Mouse (Mus musculus): ENCODE results near the gene Wnt1. TPM values are rescaled to one million over a fixed set of nuclear protein-coding genes. Genes with fewer than 3 reads are reported as not detected.
A peak's percentile ranks its signal among the peaks of the same experiment; 100 is the strongest.
"Not testable (repeated sequence)": the region's sequence is repeated elsewhere in the genome, so short reads cannot be mapped to it uniquely, and the experiment has no call there.

The Wnt1 gene
- not detected for total RNA-seq (2021)
- long read RNA-seq, partial matches to known transcripts = 0 of 5 reads
- long read RNA-seq, other reads (novel, unspliced or antisense) = 5 of 5 reads

DNA sequence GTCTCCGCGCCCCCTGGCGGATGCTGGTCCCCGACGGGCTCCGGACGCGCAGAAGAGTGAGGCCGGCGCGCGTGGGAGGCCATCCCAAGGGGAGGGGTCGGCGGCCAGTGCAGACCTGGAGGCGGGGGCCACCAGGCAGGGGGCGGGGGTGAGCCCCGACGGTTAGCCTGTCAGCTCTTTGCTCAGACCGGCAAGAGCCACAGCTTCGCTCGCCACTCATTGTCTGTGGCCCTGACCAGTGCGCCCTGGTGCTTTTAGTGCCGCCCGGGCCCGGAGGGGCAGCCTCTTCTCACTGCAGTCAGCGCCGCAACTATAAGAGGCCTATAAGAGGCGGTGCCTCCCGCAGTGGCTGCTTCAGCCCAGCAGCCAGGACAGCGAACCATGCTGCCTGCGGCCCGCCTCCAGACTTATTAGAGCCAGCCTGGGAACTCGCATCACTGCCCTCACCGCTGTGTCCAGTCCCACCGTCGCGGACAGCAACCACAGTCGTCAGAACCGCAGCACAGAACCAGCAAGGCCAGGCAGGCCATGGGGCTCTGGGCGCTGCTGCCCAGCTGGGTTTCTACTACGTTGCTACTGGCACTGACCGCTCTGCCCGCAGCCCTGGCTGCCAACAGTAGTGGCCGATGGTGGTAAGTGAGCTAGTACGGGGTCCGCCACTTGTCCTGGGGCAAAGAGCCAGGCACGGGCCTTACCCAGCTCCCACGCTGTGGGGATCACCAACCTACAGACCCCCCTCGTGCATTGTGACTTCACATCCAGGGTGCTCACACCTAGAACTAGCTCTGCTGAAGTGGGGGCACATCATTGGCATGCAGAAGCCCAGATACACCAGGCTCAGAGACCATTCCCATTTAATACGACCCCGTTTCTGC is at the start of gene Wnt1:
TSS of gene Wnt1 (plus strand) at position 197 of the 875 bp plus-strand sequence.
- peak in 1 of 2 experiments; percentile 45 for DNase-seq (ENCODE audit: low spot score in 2 of 2)

DNA sequence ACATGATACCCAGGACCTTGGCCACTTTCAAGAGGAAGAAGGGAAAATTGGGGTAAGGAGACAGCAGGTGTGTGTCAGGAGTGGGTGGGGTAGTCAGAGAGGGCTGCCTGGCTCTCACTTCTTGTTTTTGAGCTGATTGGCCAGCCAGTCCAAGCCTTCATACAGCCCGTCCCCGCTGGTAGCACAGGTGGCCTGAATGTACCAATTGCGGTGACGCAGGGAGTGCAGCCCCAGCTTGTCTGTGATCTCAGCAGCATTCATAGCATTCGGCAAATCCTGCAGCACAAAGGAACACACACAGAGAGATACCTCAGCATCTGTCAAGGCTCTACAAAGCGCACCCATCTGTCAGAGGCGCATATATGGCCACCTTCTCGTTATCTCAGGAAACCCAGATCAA is 49.4 kb upstream of the Wnt1 start:
- DNase-seq (ENCODE audit: low spot score in 2 of 2) = no peak

DNA sequence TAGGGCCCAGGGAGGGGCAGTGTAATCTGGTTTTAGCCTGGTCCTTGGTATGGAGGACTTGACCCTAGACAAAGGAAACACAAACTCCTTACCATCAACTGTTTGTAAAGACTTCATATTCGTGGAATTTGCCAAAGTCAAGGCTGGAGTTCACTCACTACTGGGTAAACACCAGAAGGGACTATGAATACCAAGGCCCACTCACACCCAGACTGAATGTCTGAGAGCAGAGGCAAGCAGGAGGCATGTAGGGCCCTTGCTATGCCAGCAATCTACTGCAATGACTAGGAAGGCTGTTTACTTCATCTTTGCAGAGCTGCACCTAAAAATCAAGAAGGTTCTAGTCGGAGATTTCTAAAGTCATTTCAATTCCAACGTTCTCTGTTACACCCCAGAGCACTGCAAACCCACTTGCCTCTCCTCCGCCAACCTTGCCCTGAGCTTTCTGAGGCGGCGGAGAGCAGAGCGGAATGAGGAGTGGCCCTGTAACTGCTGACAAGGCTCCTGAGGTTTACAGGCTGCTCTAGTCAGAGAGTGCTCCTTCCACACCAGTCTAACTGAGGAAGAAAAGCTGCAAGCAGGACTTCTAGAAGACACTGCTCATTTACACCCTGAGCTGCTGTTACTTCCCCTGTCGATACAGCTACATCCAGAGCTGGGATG is 46.8 kb upstream of the Wnt1 start:
- DNase-seq (ENCODE audit: low spot score in 2 of 2) = no peak

DNA sequence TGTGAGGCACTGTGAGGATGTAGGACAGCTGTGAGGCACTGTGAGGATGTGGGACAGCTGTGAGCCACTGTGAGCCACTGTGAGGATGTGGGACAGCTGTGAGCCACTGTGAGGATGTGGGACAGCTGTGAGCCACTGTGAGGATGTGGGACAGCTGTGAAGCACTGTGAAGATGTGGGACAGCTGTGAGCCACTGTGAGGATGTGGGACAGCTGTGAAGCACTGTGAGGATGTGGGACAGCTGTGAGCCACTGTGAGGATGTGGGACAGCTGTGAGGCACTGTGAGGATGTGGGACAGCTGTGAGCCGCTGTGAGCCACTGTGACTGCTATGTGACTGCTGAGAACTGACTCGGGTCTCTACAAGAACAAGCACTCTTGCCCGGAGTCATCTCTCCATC is 45.8 kb upstream of the Wnt1 start:
- DNase-seq (ENCODE audit: low spot score in 2 of 2) = not testable (repeated sequence)

DNA sequence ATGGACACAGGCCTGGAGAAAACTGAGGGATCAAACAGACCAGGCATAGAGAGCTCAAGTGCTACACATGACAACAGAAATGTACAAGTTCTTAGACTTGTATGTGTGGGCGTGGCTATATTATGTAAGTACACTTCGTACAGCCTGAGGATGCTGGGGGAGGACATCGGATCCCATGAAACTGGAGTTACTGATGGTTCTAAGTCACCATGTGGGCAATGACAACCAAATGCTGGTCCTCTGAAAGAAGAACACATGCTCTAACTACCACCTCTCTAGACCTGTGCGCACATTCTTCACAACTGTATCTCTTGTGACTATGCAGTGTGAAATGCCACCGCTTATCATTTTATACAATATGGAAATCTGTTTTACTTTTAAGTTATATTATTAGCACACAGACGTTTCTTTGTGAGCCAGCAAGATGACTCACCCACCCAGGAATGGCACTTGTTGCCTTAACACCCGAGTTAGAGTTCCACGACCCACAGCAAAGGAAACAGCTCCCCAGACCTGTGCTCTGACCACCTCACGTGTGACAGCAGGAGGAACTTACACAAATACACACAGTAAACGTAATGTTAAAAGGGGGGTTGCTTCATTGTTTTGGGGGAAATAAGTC is 43.2 kb upstream of the Wnt1 start:
- DNase-seq (ENCODE audit: low spot score in 2 of 2) = no peak

DNA sequence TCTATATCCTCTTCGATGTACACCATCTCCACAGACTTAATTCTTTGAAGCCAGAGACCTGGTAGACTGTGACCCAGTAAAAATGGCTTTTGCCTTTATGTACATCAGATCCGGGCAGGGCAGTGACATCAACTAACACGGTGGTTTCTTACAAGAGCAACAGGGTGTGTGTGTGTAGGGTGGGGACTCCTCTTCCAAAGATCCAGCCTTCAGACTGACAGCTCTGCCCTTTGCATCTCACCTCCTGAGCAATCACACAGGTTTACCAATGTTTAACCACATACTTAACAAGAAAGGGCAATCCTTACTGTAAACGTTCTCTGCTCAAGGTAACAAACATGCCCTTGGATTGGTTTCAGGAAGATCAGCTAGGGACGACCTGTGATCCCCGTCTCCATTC is 42.4 kb upstream of the Wnt1 start:
- DNase-seq (ENCODE audit: low spot score in 2 of 2) = no peak

DNA sequence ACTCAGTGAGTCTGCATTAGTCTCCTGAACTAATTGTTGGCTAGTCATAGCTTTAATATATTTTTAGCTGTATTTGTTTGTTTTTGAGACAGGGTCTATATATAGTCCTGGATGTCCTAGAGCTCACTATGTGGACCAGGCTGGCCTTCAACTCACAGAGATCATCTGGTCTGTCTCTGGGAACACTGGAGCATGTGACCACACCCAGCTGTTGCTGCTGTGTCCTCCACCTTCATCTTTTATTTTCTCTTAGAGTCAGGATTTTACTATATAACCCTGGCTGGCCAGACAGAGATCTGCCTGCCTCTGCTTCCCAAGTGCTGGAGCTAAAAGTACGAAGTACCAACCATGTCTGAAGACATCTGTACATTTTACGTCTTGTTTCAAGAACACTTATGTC is 40.6 kb upstream of the Wnt1 start:
- no peak for DNase-seq (ENCODE audit: low spot score in 2 of 2)

DNA sequence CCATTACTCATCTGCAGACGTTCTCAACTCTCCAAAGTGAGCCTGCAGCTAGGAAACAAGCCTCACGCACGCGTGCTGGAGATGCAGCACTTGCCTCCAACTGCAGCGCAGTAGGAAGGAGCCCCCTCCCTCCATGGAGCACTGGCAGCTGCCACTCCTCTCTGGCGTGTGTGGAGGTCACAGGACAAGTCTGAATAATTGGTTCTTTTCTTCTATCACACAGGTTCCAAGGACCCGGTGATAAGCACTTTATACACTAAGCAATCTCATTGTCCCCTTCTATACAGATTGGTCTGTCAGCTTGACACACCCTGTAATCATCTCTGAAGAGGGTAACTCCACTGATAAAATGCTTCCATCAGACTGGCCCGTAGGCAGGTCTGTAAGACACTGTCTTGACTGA is 36.6 kb upstream of the Wnt1 start:
- no peak for DNase-seq (ENCODE audit: low spot score in 2 of 2)

DNA sequence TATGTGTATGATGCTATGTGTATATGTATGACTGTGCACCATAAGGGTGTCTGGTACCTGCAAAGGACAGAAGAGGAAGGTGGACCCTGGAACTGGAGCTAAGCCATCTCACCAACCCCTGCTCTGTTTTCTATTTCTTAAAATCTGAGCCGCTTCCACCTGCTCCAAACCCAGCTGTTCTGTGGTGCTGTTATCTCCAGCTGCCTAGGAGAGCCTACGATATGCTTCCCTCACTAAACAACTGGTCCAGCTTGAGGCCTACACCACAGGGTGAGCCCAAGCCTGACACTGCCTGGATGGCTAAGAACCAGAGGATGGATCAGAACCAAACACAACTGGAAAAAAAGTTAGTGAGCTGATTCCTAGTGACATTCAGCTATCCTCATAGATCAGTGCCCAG is 35.5 kb upstream of the Wnt1 start:
- DNase-seq (ENCODE audit: low spot score in 2 of 2) = no peak

DNA sequence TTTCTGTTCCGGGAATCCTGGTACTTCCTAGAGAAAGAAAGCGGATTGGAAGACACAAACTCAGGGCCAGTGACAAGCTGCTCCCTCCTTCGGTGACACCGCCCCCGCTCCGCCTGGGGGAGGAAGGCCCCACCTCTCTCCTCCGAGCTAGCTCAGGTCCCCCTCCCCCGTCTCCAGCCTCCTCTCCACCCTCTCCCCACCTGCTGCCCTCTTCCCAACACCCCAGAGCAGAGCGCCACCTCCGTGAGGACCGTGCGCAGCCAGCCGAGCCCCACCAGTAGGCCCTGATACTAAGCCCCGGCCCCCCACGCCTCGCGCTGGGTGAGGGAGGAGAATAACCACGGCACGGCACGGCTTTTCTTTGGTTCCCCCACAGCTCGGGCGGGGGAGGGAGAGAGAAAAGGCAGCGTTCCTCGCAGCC is 27.4 kb upstream of the Wnt1 start:
- DNase-seq (ENCODE audit: low spot score in 2 of 2) = peak; percentile 71 to 78

DNA sequence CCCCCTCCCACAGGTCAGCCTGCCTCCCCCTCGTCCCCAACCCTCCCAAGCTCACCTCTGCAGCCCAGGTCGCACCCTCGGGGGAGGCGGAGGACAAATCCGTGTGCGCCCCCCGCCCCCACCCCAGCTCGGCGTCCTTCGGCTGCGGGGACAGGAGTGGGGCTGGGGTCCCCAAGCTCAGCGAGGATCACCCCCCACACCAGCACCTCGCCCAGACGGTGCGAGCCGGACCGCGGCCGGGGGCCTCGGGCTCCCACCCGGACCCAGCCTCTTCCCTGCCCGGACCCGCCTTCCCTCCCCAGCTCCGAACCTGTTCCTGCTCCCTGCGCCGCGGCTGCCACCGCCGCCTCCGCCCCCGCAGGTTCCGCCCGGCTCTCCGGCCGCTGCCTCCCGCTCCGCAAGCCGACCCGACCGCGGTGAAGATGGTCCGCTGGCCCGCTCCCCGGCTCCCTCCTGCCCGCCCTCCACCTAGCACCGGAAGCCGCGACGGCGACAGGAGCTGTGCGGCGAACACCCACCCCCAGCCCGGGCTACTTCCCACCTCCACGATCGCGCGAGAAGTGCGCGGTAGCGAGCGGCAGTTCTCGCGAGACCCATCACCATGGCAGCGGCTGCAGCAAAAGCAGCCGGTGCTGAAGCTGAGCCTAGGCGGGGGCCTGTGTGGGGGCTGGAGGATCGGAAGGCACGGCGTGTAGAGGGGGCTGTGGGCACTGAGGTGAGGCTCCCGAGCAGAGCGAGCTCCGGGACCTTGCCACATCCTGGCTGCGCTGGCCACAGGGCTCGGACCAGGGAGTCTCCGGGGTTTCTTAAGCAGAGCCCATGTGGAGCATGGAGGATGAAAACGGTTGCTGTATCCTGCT is 26.8 kb upstream of the Wnt1 start, which contains the start of gene Arf3:
TSS of gene Arf3 (minus strand) at position 545 of the 860 bp plus-strand sequence.
- peak; percentile 96 to 98 for DNase-seq (ENCODE audit: low spot score in 2 of 2)

DNA sequence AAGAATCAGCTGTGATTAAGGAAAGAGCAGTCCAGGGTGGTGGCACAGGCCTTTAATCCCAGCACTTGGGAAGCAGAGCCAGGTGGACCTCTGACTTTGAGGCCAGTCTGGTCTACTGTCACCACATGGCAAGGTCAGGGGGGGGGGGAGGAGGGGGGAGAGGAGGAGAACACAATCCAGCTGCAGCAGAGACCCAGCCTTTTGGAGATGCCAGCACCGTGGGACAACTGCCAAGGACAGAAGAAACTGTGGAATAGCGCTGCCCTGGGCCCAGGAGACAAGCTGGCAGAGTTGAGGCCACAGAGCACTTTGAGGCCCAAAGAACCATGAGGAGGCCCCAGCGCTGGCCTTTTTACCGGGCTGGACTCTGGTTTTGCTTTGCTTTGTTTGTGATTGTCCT is 23.7 kb upstream of the Wnt1 start:
- no peak for DNase-seq (ENCODE audit: low spot score in 2 of 2)

DNA sequence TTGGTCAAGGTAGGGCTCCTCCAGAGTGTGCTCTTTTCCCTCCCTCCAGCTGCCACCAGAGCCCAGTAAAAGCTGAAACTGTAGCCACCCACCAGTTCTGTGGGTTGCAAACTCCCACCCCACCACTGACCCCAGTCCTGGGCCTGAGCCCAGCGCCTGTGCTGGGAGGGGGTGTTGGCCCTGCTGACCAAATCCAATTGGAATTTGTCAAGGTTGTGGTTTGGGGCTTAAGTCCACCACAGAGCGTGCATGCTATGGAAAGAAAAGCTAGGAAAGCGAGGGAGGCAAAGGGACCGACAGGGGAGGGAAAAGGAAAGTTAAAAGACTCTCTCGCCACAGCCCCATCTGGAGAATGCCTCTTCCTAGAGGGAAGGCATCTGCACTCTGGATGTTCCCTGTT is 21.4 kb upstream of the Wnt1 start:
- no peak for DNase-seq (ENCODE audit: low spot score in 2 of 2)

DNA sequence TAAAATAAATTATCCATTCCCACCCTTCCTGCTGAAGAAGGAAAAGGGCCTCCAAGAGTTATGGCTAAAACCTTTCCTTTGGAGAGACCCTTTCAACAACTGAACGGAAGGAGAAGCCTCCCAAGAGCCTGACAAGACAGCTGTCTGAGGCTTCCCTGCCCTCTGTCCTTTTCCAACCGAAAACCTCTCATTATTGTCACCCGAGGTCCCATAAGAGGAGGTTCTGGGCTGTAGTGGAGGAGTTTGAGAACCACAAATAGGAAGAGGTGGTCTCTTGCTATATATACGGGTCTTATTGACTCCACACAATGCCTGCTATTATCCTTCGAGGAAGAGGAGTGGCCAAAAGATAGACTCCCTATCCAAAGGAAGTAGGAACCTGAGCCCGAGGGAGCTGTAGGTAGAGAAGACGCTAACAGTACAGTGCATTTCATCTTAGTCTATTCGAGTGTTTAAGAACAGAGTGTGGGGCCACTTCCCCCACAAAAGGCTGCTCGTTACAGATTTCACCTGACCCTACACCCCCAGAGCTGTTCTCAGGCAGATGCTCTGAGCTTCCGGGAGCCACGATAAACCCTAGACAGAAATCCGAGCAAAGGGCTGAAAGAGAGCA is 17.7 kb upstream of the Wnt1 start:
- DNase-seq (ENCODE audit: low spot score in 2 of 2) = no peak

DNA sequence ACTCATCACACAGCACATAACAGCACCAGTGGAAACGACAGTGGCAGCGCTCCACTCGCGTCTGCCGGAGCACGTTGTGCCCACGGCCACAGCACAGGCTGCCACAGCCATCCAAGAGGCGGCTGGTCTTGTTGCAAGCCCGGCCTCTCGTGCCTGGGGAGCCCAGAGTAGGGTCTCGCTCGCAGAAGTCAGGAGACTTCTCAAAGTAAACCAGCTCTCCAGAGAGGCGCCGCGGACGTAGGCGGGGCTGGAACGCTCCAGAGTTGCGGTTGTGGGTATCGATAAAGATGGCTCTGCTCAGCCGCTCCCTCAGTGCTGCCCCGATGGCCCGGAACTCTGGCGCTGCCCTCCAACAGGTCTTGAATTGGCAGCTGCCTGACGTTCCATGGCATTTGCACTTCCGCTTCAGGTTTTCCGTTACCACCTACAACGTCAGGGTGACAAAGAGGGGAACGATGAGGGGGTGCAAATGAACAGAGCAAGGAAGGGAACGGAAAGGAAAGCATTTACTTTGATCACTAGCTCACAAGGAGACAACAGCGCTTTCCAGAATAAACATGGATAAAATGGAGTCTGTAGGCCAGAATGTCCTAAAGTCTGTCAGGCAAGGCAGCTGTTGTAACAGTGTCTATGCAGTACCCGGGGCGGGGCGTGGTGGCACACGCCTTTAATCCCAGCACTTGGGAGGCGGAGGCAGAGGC is 17.0 kb upstream of the Wnt1 start:
- DNase-seq (ENCODE audit: low spot score in 2 of 2) = no peak

DNA sequence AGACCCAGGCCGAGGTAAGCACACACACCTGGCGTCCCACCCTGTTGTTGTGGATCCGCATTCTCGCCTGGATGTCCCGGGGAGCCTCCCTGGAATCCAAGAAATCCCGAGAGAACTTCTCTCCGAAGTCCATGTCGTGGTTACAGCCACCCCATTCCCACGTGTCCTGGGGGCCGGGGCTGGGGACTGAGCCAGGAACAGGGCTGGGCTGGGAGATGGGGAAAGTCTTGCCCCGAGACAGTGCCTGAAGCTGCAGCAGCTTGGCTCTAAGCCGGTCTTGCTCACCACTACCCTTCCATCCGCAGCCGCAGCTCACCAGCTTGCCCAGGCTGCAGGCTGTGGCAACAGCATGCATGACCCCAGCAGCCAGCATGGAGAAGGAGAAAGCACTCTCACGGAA is 15.6 kb upstream of the Wnt1 start:
- DNase-seq (ENCODE audit: low spot score in 2 of 2) = no peak

DNA sequence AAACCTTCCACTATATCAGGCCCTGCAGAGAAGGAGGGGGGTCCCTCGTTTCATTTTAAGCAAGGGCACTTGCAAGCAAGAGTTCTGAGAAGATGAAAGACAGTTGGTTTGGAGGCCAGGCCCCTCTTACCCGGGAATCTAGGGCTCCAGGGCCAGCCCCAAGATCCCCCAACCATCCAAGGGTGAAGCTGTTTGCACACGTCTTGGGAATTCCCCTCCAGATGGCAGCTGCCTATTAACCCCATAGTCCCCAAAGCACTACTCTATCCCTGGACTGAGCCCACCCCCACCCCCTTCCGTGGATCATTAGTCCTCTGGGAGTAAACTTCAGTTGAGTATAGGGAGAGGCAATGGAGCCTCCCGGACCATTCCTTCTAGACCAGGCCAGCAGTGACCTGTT is 14.1 kb upstream of the Wnt1 start:
- no peak for DNase-seq (ENCODE audit: low spot score in 2 of 2)

DNA sequence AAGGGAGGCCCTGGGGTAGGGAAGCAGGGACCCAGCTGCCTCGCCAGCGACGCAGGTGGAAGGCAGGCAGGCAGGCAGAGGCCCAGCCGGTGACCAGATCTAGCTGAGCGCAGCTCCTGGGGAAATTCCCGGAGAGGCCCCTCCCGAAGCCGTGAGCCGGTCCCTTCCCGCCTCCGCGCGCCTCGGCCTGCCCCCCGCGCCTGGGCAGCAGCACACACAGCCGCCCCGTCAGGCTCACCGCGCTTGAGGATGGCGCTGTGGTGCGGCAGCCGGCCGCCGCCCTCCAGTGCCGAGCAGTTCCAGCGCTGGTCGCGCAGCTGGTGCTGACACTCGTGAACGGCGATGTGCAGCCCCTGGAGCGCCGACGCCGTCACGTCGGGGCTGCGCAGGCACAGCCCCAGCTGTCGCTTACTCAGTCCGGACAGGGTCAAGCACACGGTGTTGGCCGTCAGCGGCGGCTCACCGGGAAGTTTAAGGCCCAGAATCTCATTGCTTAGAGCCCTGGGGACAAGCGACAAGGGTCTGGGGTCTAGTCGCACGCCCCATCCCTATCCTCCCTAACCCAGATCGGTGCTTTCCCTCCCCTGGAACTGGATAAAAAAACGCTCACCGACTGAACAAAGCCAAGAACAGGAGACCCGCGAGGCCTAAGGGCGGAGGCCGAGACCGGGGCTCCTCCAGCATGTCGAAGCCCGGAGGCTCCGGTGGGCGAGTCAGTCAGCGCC is 13.2 kb upstream of the Wnt1 start:
- no peak for DNase-seq (ENCODE audit: low spot score in 2 of 2)

DNA sequence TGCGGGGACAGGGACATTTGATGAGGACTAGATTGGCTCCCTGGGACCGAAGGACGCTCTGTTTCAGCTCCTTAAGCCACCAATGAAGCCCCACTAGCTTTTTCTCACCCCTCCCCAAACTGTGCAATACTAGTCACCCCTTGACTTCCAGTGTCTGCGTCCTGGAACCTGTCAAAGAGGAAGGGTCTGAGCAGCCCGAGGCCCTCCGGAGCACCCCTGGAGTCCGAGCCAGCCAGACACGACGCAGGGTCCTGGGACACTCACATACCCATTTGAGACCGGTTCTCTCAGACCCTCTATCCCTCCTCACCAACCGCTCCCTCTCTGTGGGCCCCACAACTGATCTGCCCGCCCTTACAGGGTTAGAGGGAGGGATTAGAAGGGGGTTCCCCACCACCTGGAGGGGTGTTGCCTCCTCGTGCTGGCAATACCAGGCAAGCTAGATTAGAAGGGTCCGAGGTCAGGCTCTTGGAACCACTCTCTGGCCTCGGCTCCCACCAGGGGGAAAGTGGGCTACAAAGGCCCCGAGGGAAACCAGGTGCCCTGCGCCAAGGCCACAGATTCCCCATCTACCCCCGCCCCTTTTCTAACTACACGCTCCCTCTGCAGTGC is 12.5 kb upstream of the Wnt1 start:
- no peak for DNase-seq (ENCODE audit: low spot score in 2 of 2)
